Mouse (Mus musculus) CD4-positive helper T cell, adult 2 months (primary cell): ENCODE measurements at regions not wholly inside any gene's neighbourhood (a gene's known extent, or its start where the extent isn't known, plus 50 kb on each side); places are given as distances from the start of the nearest gene placed in this dataset.

Source experiments
- DNase-seq: peaks from one replicate; pipeline ENCODE4 v3.0.0-alpha.2; 2012; ENCODE audit warnings: low read depth, missing footprints, low spot score

DNA sequence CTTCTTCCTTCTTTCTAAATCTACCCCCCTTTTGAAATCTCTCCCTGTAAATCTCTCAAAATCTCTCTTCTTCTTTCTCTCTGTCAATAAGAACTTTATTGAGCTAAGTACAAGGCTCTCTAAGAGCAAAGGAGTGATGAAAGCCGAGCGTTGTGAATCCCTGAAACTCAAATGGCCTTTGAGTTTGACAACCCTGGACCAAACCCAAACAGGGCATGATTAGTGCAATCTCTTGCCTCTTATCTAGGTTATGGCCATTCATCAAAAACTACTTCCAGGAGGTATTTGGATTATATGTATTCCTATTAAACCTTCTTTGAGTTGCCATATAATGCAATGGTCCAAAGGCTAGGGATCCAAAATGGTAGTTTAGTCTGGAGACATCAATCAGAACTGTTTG lies 304.0 kb downstream of the Inhba start:
- no peak for DNase-seq

DNA sequence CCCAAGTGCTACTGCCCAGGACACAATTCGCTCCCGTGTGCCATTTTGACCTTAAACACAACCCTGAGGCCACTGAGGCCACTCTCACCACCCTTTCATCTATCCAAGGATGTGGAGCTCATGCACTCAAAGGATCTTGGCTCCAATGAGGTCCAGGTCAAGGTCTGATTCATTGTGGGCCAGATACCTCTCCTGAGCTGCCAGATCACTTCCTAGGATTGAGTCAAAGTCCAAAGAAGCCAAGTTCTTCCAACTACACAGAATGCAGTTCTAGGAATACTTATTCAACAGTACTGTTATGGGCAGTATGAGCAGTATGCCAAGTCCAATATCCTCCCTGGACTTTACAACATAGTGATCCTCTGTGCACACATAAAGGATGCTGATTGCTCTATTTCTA lies 304.9 kb downstream of the Inhba start:
- DNase-seq, result no peak

DNA sequence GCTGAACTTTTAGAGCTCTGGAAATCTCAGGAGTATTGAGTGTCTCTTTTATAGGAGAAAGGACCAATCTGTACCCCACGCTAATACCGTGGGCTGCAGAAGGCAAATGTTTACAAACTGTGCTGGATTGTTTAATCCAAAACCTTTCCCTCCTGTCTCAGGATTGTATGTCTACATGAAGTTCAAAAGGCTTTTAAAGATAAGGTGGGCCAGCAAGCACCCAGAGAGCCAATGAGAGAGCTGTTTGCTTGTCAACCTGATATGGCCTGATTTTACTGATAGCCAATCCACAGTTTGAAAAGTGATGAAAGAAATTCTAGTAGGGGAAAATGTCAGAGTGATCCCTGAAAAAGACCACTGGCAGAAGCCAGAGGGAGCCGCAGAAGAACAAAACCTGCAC lies 305.8 kb downstream of the Inhba start:
- no peak for DNase-seq

DNA sequence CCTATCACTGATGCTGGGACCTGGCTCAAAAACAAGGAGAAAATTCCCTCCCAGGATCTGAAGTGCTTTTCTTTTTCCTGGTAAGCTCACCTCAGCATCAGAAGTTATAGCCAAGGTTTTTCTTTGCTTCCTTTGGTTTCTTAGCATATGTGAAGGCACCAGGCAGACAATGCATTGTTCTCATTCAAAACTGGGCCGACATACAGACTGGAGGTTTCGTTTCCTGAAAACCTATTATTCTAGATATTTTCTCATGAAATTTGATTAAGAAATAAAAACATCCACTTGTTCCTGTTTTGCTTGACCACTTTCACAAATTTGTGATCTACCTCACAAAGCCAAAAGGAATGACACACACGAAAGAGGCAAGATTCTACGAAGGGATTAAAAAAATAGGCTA lies 308.7 kb downstream of the Inhba start:
- no peak for DNase-seq

DNA sequence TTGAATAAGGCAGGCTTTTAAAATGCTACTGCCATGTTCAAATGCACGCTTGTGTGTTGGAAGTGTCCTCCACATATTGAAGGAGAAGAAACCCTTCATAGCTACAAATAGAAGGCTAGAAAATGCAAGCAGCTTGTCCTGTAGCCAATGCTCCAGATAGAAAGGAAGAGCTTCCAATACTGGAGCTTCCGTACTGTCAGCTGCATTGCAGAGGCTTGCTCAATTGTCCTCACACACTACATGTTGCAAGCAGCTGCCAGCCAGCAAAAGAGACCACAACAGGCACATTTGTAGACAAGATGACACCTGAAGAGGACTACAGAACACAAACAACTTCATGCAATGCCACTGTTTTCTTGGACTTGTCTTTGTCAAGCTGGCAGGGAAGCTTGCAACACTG lies 314.0 kb downstream of the Inhba start:
- DNase-seq, result no peak

DNA sequence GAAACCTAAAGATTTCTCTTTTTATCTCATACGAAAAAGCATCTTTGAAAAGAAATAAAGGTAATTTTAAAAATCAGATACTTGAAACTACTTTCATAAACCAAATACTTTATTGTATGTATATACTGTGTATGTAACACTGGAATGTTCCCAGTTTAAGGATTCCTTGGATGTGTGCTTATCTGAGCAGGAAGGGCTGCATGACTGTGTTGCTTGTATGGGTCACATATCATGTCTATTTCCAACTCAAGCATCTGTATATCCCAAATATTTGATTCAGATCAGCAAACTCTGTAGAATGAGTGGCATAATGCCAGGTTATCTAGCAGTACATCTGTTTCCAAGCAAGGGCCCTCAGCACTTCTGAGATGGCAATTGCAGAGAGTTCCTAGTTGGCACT lies 330.1 kb downstream of the Inhba start:
- no peak for DNase-seq

DNA sequence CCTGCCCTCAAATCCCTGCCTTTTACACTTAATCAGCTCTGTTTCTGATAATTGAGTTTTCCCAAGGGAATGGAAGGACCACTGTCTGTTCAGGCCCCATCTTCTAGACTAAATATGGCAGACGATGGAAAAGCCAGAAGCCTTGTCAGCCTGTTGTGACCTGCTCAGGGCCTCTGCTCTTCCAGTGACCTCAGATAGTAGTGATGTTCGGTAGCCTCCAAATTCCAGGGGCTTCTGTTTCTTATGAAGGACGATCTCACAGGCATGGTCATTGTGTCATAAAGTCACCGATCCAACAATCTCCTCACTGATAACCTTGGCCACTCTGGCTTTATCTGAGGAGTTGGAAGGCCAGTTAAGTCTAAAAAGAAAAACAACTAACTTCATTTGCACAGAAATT lies 330.5 kb downstream of the Inhba start:
- DNase-seq, result no peak

DNA sequence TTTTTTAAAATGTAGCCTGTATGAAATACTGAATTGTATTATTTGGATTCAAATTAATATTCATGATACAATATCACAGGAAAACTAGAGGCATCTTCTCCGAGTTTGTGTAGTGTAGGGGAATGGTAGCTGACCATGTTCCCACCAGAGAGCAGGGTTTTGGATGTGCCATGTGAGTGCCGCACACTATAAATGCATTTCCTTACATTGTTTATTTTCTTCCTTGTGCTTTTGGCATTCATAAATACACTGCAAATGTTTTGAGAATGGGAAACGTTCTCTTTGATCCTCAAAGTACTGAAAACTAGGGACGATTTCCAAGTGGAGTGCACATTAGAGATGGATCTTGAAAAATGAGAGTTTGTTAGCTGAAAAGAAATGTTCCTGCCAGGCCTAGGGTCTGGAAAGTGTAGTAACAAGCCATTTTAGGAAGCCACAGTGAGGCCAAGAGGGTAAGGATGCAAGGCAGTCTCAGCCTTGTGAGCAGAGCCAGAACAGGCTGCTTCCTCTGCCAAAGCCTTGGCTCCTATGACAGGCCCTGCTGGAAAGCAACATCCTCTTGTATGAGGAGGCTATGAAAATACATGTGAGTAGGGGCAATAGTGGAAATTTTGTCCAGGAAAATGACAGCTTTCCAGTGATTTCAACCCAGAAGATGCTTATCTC lies 331.8 kb downstream of the Inhba start:
- DNase-seq, result no peak

DNA sequence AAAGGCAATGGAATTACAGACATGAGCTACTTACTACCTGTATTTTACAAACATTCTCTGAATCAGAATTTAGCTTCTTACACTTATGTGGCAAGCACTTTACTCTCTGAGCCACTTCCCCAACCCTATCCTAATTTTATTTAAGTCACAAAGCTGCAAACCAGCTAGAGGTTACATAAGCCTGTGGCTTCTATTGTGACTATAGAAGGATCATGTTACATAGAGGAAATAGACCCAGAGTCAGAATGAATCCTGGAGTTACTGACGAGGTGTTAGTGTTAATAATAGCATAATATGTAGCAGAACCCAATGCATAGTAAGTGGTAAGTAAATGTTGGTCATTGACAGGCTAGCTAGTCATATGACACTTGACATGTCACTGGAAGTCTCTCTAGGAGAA lies 337.7 kb downstream of the Inhba start:
- DNase-seq, result no peak

DNA sequence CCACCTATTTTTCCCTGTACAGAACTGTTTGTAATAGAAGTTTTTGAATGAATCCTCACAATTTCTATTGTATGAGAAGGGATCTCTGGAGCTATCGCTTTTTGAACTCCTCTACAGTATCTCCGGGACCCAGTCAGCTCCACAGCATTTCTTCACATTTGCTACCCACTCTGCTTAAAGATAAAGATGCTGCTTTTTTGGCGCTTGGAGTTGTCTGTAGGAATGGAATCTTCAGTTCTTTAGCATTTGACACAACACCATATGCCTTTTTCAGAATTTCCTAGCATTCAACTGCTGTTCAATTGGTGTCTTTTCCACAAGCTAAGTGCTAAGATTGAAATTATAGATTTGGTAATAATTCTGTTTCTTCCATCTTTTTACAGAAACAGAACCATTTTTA lies 338.4 kb downstream of the Inhba start:
- DNase-seq, result no peak

DNA sequence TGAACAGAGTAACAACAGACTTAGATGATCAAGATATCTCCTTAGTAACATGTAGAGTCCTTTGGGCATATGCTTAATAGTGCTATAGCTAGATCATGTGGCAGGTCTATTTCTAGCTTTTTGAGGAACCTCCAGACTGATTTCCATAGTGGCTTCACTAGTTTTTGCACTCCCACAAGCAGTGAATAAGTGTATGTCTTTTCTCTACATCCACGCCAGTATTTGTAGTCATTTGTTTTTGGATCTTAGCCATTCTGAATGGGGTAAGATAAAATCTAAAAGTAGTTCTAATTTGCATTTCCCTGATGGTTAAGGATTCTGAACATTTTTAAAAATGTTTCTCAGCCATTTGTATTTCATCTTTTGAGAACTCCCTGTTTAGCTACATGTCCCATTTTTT lies 343.7 kb downstream of the Inhba start:
- DNase-seq, result no peak

DNA sequence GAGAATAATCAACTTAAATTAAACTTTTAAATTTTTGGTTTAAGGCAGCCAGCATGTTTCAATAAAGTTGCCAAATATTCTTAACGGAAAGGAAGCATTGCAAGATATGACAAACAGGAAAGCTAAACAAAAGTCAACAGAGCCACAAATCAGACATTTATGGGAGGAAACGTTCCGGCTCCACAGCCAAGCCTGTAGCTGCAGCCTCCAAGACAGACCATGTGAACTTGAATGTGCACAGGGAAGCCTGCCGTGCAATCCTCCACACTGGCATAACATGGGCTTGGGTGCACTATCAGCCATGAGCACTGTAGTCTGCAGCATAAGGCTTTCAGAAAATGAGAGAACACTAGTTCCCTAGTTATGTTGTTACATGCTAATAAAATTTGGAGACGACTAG lies 367.8 kb downstream of the Inhba start:
- no peak for DNase-seq

DNA sequence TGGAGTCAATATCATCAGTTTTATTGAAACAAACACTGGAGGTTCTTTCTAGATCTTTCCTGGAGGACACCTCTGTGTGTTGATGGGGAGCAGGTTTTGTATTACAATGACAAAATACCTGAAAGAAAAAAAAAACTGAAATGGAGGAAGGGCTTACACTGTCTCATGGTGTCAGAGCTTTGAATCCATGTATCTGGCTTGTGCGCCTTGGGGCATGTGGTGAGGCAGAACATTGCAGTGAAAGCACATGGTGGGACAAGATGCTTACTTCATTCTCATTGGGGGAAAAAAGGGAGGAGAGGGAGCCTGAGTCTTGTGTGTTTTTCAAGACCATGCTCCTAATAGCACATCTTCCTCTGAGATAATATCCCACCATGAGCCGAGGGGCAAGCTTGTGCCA lies 368.3 kb downstream of the Inhba start:
- no peak for DNase-seq

DNA sequence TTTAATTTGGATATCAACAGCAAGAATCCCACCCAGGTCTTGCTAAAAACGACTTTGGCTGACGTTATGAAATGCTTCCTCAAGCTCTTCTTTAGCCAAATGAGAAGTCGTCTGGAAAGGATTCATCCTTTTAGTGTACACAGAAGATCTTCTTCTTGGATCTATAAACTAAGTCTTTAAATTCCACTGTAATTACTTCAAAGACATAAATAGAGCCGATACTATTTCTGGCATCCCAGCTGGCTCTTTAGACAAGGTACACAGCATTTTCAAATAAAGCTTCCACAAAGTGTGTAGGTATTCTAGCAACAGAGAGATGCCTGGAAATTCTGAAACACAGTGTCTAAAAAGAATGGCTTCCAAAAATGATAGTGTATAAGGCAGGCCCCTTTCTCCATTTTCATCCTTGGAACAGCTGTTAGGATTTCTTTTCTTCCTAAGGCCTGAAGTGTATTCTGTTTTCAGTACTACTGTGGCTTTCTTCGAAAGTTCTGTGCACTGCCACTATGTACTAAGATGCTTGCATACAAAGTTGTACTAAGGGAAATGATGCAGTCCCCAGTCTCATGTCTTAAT lies 371.4 kb downstream of the Inhba start:
- DNase-seq, result no peak

DNA sequence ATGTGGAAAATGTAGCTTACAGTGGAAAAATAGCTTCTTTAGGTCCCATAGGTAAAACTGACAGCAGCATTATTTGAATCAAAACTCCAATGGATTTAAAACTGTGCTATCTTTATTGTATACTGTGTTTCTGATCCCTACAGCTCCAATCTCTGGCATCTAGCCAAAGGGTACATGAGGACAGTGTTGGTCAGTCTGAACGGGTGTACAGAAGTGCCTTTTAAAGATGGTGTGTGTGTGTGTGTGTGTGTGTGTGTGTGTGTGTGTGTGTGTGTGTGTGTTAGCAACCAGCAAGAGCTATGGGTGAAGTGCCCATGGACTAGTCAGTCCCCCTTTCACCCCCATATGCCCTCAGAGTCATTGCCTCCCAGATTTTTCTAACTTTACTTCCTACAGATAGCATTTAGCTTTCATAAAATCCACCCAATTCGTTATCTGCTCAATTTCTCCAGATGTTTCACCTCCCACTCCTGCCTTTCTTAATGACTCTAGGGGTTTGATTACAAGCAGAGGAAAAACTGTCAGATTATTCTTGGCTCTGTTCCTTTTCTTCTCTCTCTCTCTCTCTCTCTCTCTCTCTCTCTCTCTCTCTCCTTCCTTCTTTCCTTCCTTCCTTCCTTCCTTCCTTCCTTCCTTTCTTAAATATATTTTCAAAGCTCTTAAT lies 404.8 kb downstream of the Inhba start:
- DNase-seq, result no peak

DNA sequence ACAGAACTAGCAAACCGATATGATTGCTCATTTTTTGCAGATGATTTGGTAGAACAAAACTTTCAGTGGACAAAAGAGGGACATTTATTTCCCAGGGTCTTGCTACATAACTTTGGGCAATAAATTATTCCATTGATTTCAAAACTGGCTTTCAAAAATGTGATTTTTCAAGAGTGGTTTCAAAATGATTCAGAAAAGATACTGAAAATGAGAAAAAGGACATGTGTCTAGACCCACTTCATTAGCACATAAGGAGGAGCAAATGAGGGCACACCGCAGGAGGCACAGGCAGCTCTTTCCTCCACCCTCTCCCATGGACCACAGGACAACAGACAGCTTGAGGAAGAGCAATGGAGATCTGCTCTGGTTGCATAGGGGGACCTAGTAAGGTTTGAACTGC lies 412.5 kb downstream of the Inhba start:
- DNase-seq, result no peak

DNA sequence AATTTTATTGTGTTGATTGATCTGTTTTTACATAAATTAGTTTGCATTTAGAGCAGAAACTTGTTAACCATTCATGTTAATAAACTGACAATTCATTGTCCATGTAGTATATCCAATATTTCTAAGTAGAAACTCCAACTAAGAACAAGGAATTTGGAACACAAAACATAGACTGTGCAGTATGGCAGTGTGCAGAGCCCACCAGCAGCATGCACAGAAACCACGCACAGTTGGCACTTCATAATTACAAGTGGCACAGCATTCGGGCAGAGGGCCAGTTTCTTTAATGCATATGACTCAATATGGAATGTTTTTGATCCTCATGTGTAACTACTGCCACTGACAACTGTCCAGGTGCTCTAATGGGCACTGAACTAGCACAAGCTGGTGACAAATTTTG lies 423.8 kb downstream of the Inhba start:
- no peak for DNase-seq

DNA sequence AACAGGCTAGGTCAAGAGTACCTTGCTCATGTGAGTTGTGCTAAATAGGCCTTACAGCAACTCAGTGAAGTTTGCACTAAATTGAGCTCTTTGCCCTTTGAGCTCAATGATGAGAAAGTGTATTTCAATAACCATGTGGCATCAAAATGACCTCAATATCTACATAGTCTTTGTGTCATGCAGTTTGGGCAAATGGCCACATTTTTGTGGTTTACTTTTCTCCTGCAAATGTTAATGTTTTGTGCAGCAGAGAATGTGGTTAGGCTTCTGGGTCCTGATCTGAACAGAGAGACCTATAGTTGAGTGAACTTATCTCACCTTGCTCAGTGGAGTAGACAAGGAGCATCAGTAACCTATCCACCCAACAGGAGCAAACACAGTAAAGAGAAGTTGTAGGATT lies 441.6 kb downstream of the Inhba start:
- no peak for DNase-seq

DNA sequence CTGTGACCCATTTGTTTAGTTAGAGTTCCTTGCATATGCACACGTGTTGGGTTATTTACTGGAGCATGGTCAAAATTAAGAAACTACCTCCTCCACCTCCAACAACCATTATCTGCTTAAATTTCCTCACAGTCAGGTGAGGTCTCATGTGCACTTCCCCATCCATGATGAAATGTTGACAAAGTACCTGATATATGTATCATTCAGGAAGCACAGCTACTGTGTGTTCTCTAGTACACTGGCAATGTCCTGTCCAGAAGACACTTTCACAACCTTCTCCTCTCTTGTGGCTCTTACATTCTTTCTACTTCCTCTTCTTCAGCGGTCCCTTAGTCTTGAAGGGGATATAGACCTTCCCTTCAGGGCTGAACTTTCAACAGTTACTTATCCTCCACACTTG lies 448.1 kb downstream of the Inhba start:
- DNase-seq, result no peak

DNA sequence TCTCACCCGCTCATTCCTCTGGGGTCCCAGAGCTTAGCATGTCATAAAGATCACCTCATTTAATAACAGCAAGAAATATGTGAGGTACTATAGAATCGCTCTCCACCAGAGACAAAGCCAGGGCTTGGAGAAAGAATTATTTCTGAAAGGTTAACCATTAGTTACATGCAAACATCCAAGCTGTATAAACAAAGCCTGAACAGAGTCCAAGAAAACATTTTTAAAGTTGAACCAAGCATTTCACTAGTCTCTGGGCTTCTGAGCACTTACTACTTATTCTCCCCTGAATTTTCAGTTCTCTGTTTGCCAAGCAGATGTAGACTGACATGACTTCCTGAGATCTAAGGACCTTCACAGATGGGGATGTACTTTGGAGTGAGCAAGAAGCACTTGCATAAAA lies 450.0 kb downstream of the Inhba start:
- DNase-seq, result no peak

DNA sequence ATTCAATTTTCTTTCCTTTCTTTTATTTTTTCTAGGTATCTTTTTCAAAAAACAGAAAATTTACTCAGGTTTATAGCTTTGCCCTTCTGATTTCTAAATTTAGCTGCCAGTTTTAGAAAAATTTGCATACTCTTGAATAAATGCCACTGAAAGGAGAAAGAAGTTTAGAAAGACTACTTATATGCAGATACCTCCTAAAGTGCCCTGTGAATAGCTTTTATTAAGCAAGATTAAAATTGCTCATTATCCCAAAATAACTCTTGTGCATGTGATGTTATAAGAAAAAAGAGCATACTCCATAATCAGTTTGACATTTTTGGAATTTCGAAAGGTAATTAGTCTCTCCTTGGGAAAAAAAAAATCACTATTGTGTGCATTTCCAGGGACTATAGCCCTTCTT lies 453.2 kb downstream of the Inhba start:
- DNase-seq, result no peak

DNA sequence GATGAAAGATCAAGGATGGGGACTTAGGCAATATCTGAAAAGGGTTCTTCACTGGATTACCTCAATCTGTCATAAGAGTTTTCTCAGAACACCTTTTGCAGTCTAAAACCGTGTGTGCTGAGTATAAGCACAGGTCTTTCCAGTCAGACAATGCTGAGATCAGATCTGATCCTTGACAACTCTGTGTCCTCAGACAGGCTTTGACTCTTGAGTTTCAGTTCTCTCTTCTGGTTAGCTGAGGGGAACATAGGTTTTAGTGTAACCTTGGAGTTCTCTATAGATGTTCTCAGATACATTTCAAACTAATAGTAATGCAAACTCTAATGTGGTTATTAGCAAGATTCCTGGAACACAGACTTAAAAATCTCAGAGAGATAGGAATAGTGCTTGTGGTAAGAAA lies 453.7 kb downstream of the Inhba start:
- no peak for DNase-seq

DNA sequence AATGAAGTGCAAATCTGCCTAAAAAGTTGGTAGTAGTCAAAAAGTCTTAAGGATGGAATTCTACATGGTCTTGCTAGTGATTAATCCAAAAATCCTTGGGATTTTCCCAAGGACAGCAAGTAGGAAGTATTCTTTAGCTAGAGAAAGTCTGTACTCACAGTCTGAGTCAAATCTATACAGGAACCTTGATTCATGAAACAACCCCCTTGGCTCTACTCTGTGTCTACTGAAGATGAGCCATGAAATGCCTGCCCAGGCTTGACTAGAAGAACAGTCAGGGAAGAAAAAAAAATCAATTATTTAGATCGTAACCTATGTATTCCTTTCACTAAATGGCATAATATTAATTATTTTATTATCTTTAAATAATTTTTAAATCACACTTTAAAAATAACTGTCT lies 454.2 kb downstream of the Inhba start:
- DNase-seq, result no peak

DNA sequence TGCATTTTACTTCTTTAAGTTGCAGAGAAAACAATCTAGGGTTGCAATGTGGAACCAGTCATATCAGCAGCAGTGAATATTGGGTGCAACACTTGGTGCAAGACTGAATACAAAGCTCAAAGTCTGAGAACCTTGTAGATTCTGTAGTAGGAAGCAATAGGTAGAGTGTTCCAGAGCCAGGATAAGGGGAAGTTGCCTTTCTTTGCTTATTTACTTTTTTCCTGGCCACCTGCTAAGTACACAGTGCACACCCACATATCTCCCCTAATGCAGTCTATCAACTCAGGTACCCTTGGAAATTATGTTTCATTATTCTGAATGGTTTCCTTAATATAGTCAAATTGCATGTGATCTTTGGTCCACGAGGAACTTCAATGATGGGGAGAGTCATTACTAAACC lies 464.9 kb downstream of the Inhba start:
- DNase-seq, result no peak
